Mouse (Mus musculus) liver, embryonic 14.5 days (tissue): Measurements from ENCODE around the gene Zbtb1.

Experiments
- CTCF ChIP-seq: IDR thresholded peaks from 2 replicates; pipeline ENCODE4 v1.5.1; 2016; ENCODE audit warnings: antibody characterized with exemption, low read depth, control low read depth
- EP300 ChIP-seq: IDR thresholded peaks from 2 replicates; pipeline ENCODE4 v1.6.1; 2016; ENCODE audit warnings: antibody characterized with exemption, low read depth

- TF ChIP-seq CTCF (no peak), EP300 (no peak)
These were observed 65.5 kb downstream of the Zbtb1 start for GRCm38 (mm10) chr12:76435549-76435948.
